Mouse (Mus musculus) adrenal gland, adult 18-20 months (tissue): ENCODE data around the gene Eif3k. TPM values are rescaled to one million over a fixed set of nuclear protein-coding genes. Genes with fewer than 3 reads are reported as not detected.

ENCODE experiments used
- DNase-seq, 2 experiments: peaks; one replicate each; pipeline ENCODE4 v3.0.0; 2021 to 2022; ENCODE audit warnings: low spot score in 2 of 2
- total RNA-seq, 2 experiments: library from RNA; stranded (reverse); gene quantifications; 1 replicate in 1 of 2; 2 replicates in 1 of 2; pipeline ENCODE4 v1.2.3; 2021

The Eif3k gene
- total RNA-seq, 2 experiments from 2014 or later: 227 to 253 TPM

GRCm38 (mm10) chr7:28941542-28941941 is 40.1 kb downstream of the Eif3k start:
- no peak for DNase-seq

- DNase-seq: no peak
Observed at GRCm38 (mm10) chr7:28941129-28941528, 40.5 kb downstream of the Eif3k start.

GRCm38 (mm10) chr7:28939418-28940183 is 42.1 kb downstream of the Eif3k start:
- no peak for DNase-seq

- DNase-seq: no peak
Observed at GRCm38 (mm10) chr7:28938654-28939053, 43.0 kb downstream of the Eif3k start.

- no peak for DNase-seq
Observed at GRCm38 (mm10) chr7:28936787-28937186, 44.9 kb downstream of the Eif3k start.

GRCm38 (mm10) chr7:28933825-28934224 is 47.8 kb downstream of the Eif3k start:
- DNase-seq: no peak

- no peak for DNase-seq
Observed at GRCm38 (mm10) chr7:28932421-28933041, 49.1 kb downstream of the Eif3k start.

GRCm38 (mm10) chr7:28931695-28932039 is 50.0 kb downstream of the Eif3k start:
- no peak for DNase-seq

GRCm38 (mm10) chr7:28931032-28931694 is 50.5 kb downstream of the Eif3k start:
- DNase-seq: no peak

GRCm38 (mm10) chr7:28930320-28931031 is 51.2 kb downstream of the Eif3k start:
- no peak for DNase-seq

- no peak for DNase-seq
Observed at GRCm38 (mm10) chr7:28929381-28929780, 52.3 kb downstream of the Eif3k start.

- no peak for DNase-seq
Observed at GRCm38 (mm10) chr7:28926172-28926571, 55.5 kb downstream of the Eif3k start.

GRCm38 (mm10) chr7:28925317-28925716 is 56.3 kb downstream of the Eif3k start:
- peak in 1 of 2 experiments; percentile 42 for DNase-seq

- DNase-seq: no peak
Observed at GRCm38 (mm10) chr7:28924802-28925201, 56.9 kb downstream of the Eif3k start.

- DNase-seq: no peak
Observed at GRCm38 (mm10) chr7:28923865-28924291, 57.8 kb downstream of the Eif3k start.

- DNase-seq: no peak
Observed at GRCm38 (mm10) chr7:28922606-28923005, 59.1 kb downstream of the Eif3k start.

GRCm38 (mm10) chr7:28921722-28922465 is 59.8 kb downstream of the Eif3k start:
- no peak for DNase-seq
